Mouse (Mus musculus): ENCODE data around the gene 1810024B03Rik.

1810024B03Rik gene

GRCm38 (mm10) chr2:127182598-127183381 is 25.3 kb downstream of the 1810024B03Rik start:
- DNase-seq (ENCODE audit: low spot score): peak; percentile 88

- DNase-seq (ENCODE audit: low spot score): peak; percentile 32
These were observed 41.8 kb downstream of the 1810024B03Rik start for GRCm38 (mm10) chr2:127166261-127166660.

GRCm38 (mm10) chr2:127165675-127166074 is 42.4 kb downstream of the 1810024B03Rik start:
- DNase-seq (ENCODE audit: low spot score): no peak

GRCm38 (mm10) chr2:127145699-127146098 is 62.4 kb downstream of the 1810024B03Rik start:
- no peak for DNase-seq (ENCODE audit: low spot score)

GRCm38 (mm10) chr2:127143158-127144063 is 64.7 kb downstream of the 1810024B03Rik start, which contains the start of gene Itpripl1:
Itpripl1 (minus strand) TSS chr2:127143442.
- peak; percentile 33 for DNase-seq (ENCODE audit: low spot score)

GRCm38 (mm10) chr2:127142577-127143157 is 65.4 kb downstream of the 1810024B03Rik start:
- DNase-seq (ENCODE audit: low spot score): no peak

GRCm38 (mm10) chr2:127142031-127142430 is 66.0 kb downstream of the 1810024B03Rik start:
- DNase-seq (ENCODE audit: low spot score): no peak

GRCm38 (mm10) chr2:127140011-127140410 is 68.1 kb downstream of the 1810024B03Rik start:
- no peak for DNase-seq (ENCODE audit: low spot score)

- no peak for DNase-seq (ENCODE audit: low spot score)
These were observed 68.5 kb downstream of the 1810024B03Rik start for GRCm38 (mm10) chr2:127139605-127140004.

GRCm38 (mm10) chr2:127139094-127139493 is 69.0 kb downstream of the 1810024B03Rik start:
- no peak for DNase-seq (ENCODE audit: low spot score)

- DNase-seq (ENCODE audit: low spot score): no peak
These were observed 69.6 kb downstream of the 1810024B03Rik start for GRCm38 (mm10) chr2:127138449-127138848.

- no peak for DNase-seq (ENCODE audit: low spot score)
These were observed 70.2 kb downstream of the 1810024B03Rik start for GRCm38 (mm10) chr2:127137838-127138420.

GRCm38 (mm10) chr2:127136979-127137378 is 71.1 kb downstream of the 1810024B03Rik start:
- peak; percentile 48 for DNase-seq (ENCODE audit: low spot score)
